Comparison of ENCODE assay signal across 13 mouse cellular contexts in genomic region chr7:72592110-72592509, GRCm38 (mm10).
DNase-seq lines count a peak whose midpoint lies in the region; ATAC-seq lines count a peak whose summit lies in the region.
"Had no signal": no experiment of that assay in that cellular context is flagged by ENCODE, and none has a peak within 500 bp of the region (broad histone marks: within the 10 kb centered on the region; RNA-seq: fewer than 3 reads in every experiment).

No protein-coding gene starts in this region.

- H3K4me3 ChIP-seq in hindbrain, embryonic 10.5 days: no peak overlapping the region
- H3K4me3 ChIP-seq in hindbrain, embryonic 11.5 days (ENCODE audit: low read depth, low read length): no peak overlapping the region
- no peak overlapping the region for H3K4me3 ChIP-seq in hindbrain, embryonic 14.5 days (replicated peaks; ENCODE audit: low read length)
- H3K4me3 ChIP-seq in limb, embryonic 10.5 days: no peak overlapping the region
- H3K4me3 ChIP-seq: embryonic facial prominence, embryonic 13.5 days; liver, embryonic 12.5 days had no signal

- ATAC-seq in hindbrain, embryonic 11.5 days (ENCODE audit: low FRiP score): no peak
- no peak; the same call in 1 of the 2 replicates for ATAC-seq in hindbrain, embryonic 14.5 days (ENCODE audit: low FRiP score)
- ATAC-seq in erythroblast, adult 5-6 weeks (replicated peaks; ENCODE audit: low FRiP score, poor library complexity, severe bottlenecking): no peak
- ATAC-seq: liver, embryonic 12.5 days; Patski had no signal

- no peaks in the 10 kb centered on the region for H3K36me3 ChIP-seq in hindbrain, embryonic 10.5 days
- H3K36me3 ChIP-seq in hindbrain, embryonic 11.5 days (ENCODE audit: control insufficient read depth, insufficient read depth, low read length): no peaks in the 10 kb centered on the region
- H3K36me3 ChIP-seq in hindbrain, embryonic 14.5 days (replicated peaks; ENCODE audit: control insufficient read depth, insufficient read depth): no peaks in the 10 kb centered on the region
- H3K36me3 ChIP-seq in limb, embryonic 10.5 days: no peaks in the 10 kb centered on the region
- H3K36me3 ChIP-seq: embryonic facial prominence, embryonic 13.5 days; liver, embryonic 12.5 days had no signal

- no peaks in the 10 kb centered on the region for H3K9me3 ChIP-seq in hindbrain, embryonic 10.5 days
- H3K9me3 ChIP-seq in hindbrain, embryonic 11.5 days (ENCODE audit: control insufficient read depth, low read length): no peaks in the 10 kb centered on the region
- no peaks in the 10 kb centered on the region for H3K9me3 ChIP-seq in hindbrain, embryonic 14.5 days (ENCODE audit: control insufficient read depth, low read length)
- no peaks in the 10 kb centered on the region for H3K9me3 ChIP-seq in limb, embryonic 10.5 days (replicated peaks)
- H3K9me3 ChIP-seq: embryonic facial prominence, embryonic 13.5 days; liver, embryonic 12.5 days had no signal

- no peak overlapping the region for H3K27ac ChIP-seq in hindbrain, embryonic 10.5 days
- no peak overlapping the region for H3K27ac ChIP-seq in hindbrain, embryonic 11.5 days (ENCODE audit: low read depth, low read length)
- peak overlapping the region; percentile 64; the same call in 1 of the 2 replicates for H3K27ac ChIP-seq in hindbrain, embryonic 14.5 days
- H3K27ac ChIP-seq in limb, embryonic 10.5 days: no peak overlapping the region
- H3K27ac ChIP-seq: embryonic facial prominence, embryonic 13.5 days; liver, embryonic 12.5 days had no signal

- no peaks in the 10 kb centered on the region for H3K4me1 ChIP-seq in hindbrain, embryonic 10.5 days (replicated peaks)
- H3K4me1 ChIP-seq in hindbrain, embryonic 11.5 days (replicated peaks; ENCODE audit: control insufficient read depth, insufficient read depth, low read length): no peaks in the 10 kb centered on the region
- H3K4me1 ChIP-seq in hindbrain, embryonic 14.5 days (replicated peaks; ENCODE audit: control insufficient read depth, insufficient read depth, low read length): 0 out of 2 replicates have a peak, but pooled peaks cover 3% of the 10 kb centered on the region
- H3K4me1 ChIP-seq in limb, embryonic 10.5 days: no peaks in the 10 kb centered on the region
- H3K4me1 ChIP-seq: embryonic facial prominence, embryonic 13.5 days; liver, embryonic 12.5 days had no signal

- no peak overlapping the region for H3K4me2 ChIP-seq in hindbrain, embryonic 11.5 days (replicated peaks; ENCODE audit: low read depth, low read length)
- no peak overlapping the region for H3K4me2 ChIP-seq in hindbrain, embryonic 14.5 days (replicated peaks)
- H3K4me2 ChIP-seq: embryonic facial prominence, embryonic 13.5 days; liver, embryonic 12.5 days had no signal

- 80% methylated on average over 6 of the region's 6 CpGs for WGBS in hindbrain, embryonic 10.5 days
- 73% methylated on average over 6 of the region's 6 CpGs for WGBS in hindbrain, embryonic 11.5 days
- 51% methylated on average over 6 of the region's 6 CpGs for WGBS in hindbrain, embryonic 14.5 days
- WGBS in limb, embryonic 10.5 days: 86% methylated on average over 6 of the region's 6 CpGs

- DNase-seq in hindbrain, embryonic 10.5 days (ENCODE audit: low spot score): peak; percentile 6
- no peak for DNase-seq in hindbrain, embryonic 11.5 days (ENCODE audit: low spot score)
- DNase-seq in right cerebral cortex, adult 18-20 months: peak; percentile 48
- DNase-seq in right cerebral cortex, postnatal 14 days: no peak
- DNase-seq in hindbrain, embryonic 14.5 days (ENCODE audit: low spot score): peak; percentile 43
- no peak for DNase-seq in limb, embryonic 10.5 days (ENCODE audit: low spot score)
- no peak for DNase-seq in gastrocnemius, postnatal 10 days
- DNase-seq: heart, adult 18-20 months; kidney, postnatal 36 days had no signal

- H3K9ac ChIP-seq in hindbrain, embryonic 11.5 days (ENCODE audit: low read depth, low read length): no peak overlapping the region
- H3K9ac ChIP-seq in hindbrain, embryonic 14.5 days: no peak overlapping the region
- H3K9ac ChIP-seq: embryonic facial prominence, embryonic 13.5 days; liver, embryonic 12.5 days had no signal

- H3K27me3 ChIP-seq in hindbrain, embryonic 10.5 days (ENCODE audit: insufficient read depth, poor library complexity, severe bottlenecking): no peaks in the 10 kb centered on the region
- H3K27me3 ChIP-seq in hindbrain, embryonic 11.5 days (ENCODE audit: control insufficient read depth, insufficient read depth, low read length): no peaks in the 10 kb centered on the region
- no peaks in the 10 kb centered on the region for H3K27me3 ChIP-seq in hindbrain, embryonic 14.5 days (ENCODE audit: control insufficient read depth, insufficient read depth, low read length)
- H3K27me3 ChIP-seq in limb, embryonic 10.5 days (ENCODE audit: low read depth, poor library complexity, severe bottlenecking): no peaks in the 10 kb centered on the region
- H3K27me3 ChIP-seq: liver, embryonic 12.5 days; Patski had no signal

Comparison
In these comparisons a context has a peak if more than half of its experiments do, and no peak if none do; other contexts are left out.
1. DNase-seq: peak in hindbrain, embryonic 10.5 days (single experiment), right cerebral cortex, adult 18-20 months (single experiment) and hindbrain, embryonic 14.5 days (single experiment); none in hindbrain, embryonic 11.5 days (single experiment), right cerebral cortex, postnatal 14 days (single experiment), limb, embryonic 10.5 days (single experiment) and gastrocnemius, postnatal 10 days (single experiment).